In the genomic region with DNA sequence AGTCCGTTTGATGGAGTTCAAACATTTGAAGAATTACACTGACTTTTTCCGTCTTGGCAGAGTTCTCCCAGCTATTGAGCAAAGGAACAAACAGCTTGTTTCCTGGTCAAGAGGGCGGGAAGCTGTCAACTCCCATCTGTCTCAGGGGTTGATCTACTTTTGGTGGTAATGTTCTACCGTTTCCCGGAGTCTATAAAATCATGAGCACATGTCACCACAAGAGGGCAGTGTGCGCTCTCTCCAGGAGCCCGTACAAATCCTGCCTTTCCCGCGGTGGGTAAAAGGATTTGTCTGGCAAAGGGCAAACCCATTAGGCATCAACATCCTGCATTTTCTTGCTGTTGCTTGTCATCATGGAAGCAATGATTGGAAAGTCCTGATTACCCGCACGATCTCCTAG, we compare ENCODE assay signal across 9 mouse cellular contexts.
DNase-seq lines count a peak whose midpoint lies in the region; ATAC-seq and TF ChIP-seq lines count a peak whose summit lies in the region.
"Had no signal": no experiment of that assay in that cellular context is flagged by ENCODE, and none has a peak within 500 bp of the region (broad histone marks: within the 10 kb centered on the region; RNA-seq: fewer than 3 reads in every experiment).

No protein-coding gene starts in this region.

- WGBS in forebrain, embryonic 14.5 days, result 10% methylated on average over 11 of the region's 11 CpGs
- 5% methylated on average over 11 of the region's 11 CpGs for WGBS in heart, postnatal 0 days
- 7% methylated on average over 11 of the region's 11 CpGs for WGBS in liver, postnatal 0 days (ENCODE audit: insufficient replicate concordance)

- in situ Hi-C loops in ES-E14 (cut with MboI; ENCODE audit: low sequenced_read_pairs in 2 of 2, unreplicated experiment in 2 of 2), result no loop called here

- peak; percentile 50 for ATAC-seq in forebrain, embryonic 14.5 days
- peak; percentile 33; the same call in 1 of the 2 replicates for ATAC-seq in heart, postnatal 0 days (ENCODE audit: insufficient read depth, low read depth)
- ATAC-seq in liver, postnatal 0 days, result no peak

- no peaks in the 10 kb centered on the region for H3K4me1 ChIP-seq in ES-E14 (ENCODE audit: control insufficient read depth in 2 of 2, insufficient read depth in 2 of 2, low read length in 2 of 2, poor library complexity in 1 of 2)
- H3K4me1 ChIP-seq in forebrain, embryonic 14.5 days (ENCODE audit: control insufficient read depth, insufficient read depth, low read length), result no peaks in the 10 kb centered on the region
- peaks cover 3% of the 10 kb centered on the region; the same call in 1 of the 2 replicates for H3K4me1 ChIP-seq in heart, postnatal 0 days (ENCODE audit: control insufficient read depth, insufficient read depth)
- H3K4me1 ChIP-seq in liver, postnatal 0 days (ENCODE audit: insufficient read depth), result no peaks in the 10 kb centered on the region

- H3K9ac ChIP-seq in ES-E14 (ENCODE audit: insufficient read depth, low read depth, low read length, poor library complexity, severe bottlenecking), result no peak overlapping the region
- H3K9ac ChIP-seq in forebrain, embryonic 14.5 days (ENCODE audit: low read length), result no peak overlapping the region
- no peak overlapping the region for H3K9ac ChIP-seq in heart, postnatal 0 days (replicated peaks; ENCODE audit: low read depth, low read length)
- H3K9ac ChIP-seq in liver, postnatal 0 days (replicated peaks), result no peak overlapping the region
- H3K9ac ChIP-seq: embryonic facial prominence, embryonic 12.5 days had no signal

- H3K36me3 ChIP-seq in ES-E14 (ENCODE audit: control insufficient read depth, insufficient read depth, low read length, poor library complexity, severe bottlenecking), result no peaks in the 10 kb centered on the region
- H3K36me3 ChIP-seq in forebrain, embryonic 14.5 days (ENCODE audit: control insufficient read depth, insufficient read depth, low read length), result no peaks in the 10 kb centered on the region
- H3K36me3 ChIP-seq in heart, postnatal 0 days (replicated peaks; ENCODE audit: control insufficient read depth, insufficient read depth, low read length), result no peaks in the 10 kb centered on the region
- H3K36me3 ChIP-seq in liver, postnatal 0 days (replicated peaks; ENCODE audit: insufficient read depth, low read length), result no peaks in the 10 kb centered on the region
- H3K36me3 ChIP-seq: embryonic facial prominence, embryonic 12.5 days had no signal

- peak; percentile 89 for TF ChIP-seq CTCF in heart, postnatal 0 days (IDR thresholded peaks at IDR 0.05; ENCODE audit: low read depth)
- peak; percentile 87 for TF ChIP-seq CTCF in liver, postnatal 0 days (IDR thresholded peaks at IDR 0.05; ENCODE audit: low read depth)

- H3K27me3 ChIP-seq in forebrain, embryonic 14.5 days (replicated peaks; ENCODE audit: control insufficient read depth, insufficient read depth, low read length), result no peaks in the 10 kb centered on the region
- peaks cover 4% of the 10 kb centered on the region; the same call in 1 of the 2 replicates for H3K27me3 ChIP-seq in heart, postnatal 0 days (ENCODE audit: control insufficient read depth, insufficient read depth, low read length)
- no peaks in the 10 kb centered on the region for H3K27me3 ChIP-seq in liver, postnatal 0 days (ENCODE audit: insufficient read depth, low read length)

- H3K9me3 ChIP-seq in ES-E14 (ENCODE audit: control insufficient read depth, insufficient read depth, low read depth, low read length), result no peaks in the 10 kb centered on the region
- H3K9me3 ChIP-seq in forebrain, embryonic 14.5 days (replicated peaks; ENCODE audit: control insufficient read depth, low read length), result 0 out of 2 replicates have a peak, but pooled peaks cover 4% of the 10 kb centered on the region
- no peaks in the 10 kb centered on the region for H3K9me3 ChIP-seq in heart, postnatal 0 days (replicated peaks; ENCODE audit: control insufficient read depth, low read length)
- H3K9me3 ChIP-seq in liver, postnatal 0 days (ENCODE audit: low read length), result 0 out of 2 replicates have a peak, but pooled peaks cover 2% of the 10 kb centered on the region
- H3K9me3 ChIP-seq: embryonic facial prominence, embryonic 12.5 days had no signal

- no peak for TF ChIP-seq EP300 in heart, postnatal 0 days (IDR thresholded peaks at IDR 0.05; ENCODE audit: low read depth)
- TF ChIP-seq EP300 in liver, postnatal 0 days (IDR thresholded peaks at IDR 0.05; ENCODE audit: low read depth), result no peak

- no peak overlapping the region for H3K27ac ChIP-seq in ES-E14 (ENCODE audit: insufficient read depth, low read depth, low read length, poor library complexity, severe bottlenecking)
- no peak overlapping the region for H3K27ac ChIP-seq in forebrain, embryonic 14.5 days (ENCODE audit: low read depth, low read length)
- H3K27ac ChIP-seq in heart, postnatal 0 days (ENCODE audit: low read depth), result no peak overlapping the region
- H3K27ac ChIP-seq in liver, postnatal 0 days (ENCODE audit: low read depth), result no peak overlapping the region
- H3K27ac ChIP-seq: embryonic facial prominence, embryonic 12.5 days had no signal

- H3K4me2 ChIP-seq in forebrain, embryonic 14.5 days (ENCODE audit: low read length), result no peak overlapping the region
- H3K4me2 ChIP-seq in heart, postnatal 0 days (ENCODE audit: low read depth, low read length), result 0 out of 2 replicates have a peak overlapping the region, but pooled peaks have one; percentile 31
- no peak overlapping the region; the same call in 1 of the 2 replicates for H3K4me2 ChIP-seq in liver, postnatal 0 days (ENCODE audit: low read depth, low read length)
- H3K4me2 ChIP-seq: embryonic facial prominence, embryonic 12.5 days had no signal

- H3K4me3 ChIP-seq in ES-E14 (ENCODE audit: insufficient read depth in 1 of 2, low read depth in 1 of 2, low read length in 2 of 2, poor library complexity in 1 of 2, severe bottlenecking in 1 of 2), result no peak overlapping the region
- H3K4me3 ChIP-seq in forebrain, embryonic 14.5 days (ENCODE audit: low read depth, low read length), result no peak overlapping the region
- no peak overlapping the region for H3K4me3 ChIP-seq in heart, postnatal 0 days (ENCODE audit: low read depth, low read length)
- no peak overlapping the region for H3K4me3 ChIP-seq in liver, postnatal 0 days (ENCODE audit: low read depth, low read length)
- H3K4me3 ChIP-seq: embryonic facial prominence, embryonic 12.5 days had no signal

- DNase-seq in ES-E14 (ENCODE audit: low read depth, low spot score), result peak; percentile 78
- peak; percentile 17 for DNase-seq in c-Kit-positive CD71-positive TER-119-positive erythroid progenitor cells, embryonic 14.5 days (ENCODE audit: low spot score)
- peak; percentile 95 for DNase-seq in forebrain, embryonic 14.5 days (ENCODE audit: low spot score)
- peak; percentile 75 for DNase-seq in heart, postnatal 0 days (ENCODE audit: low spot score)
- peak; percentile 87 to 90 for DNase-seq in kidney, postnatal 4 days
- peak; percentile 79 for DNase-seq in liver, postnatal 0 days
- DNase-seq in ovary, postnatal 10 days (ENCODE audit: low spot score), result peak; percentile 58
- peak; percentile 30 to 51 for DNase-seq in thymus, postnatal 36 days

TF ChIP-seq in ES-E14, 5 proteins besides CTCF, POLR2A, EP300 and RAD21:
- no peak for TF ChIP-seq CHD2 (IDR thresholded peaks at IDR 0.05; ENCODE audit: low read depth, low read length)
- peak; percentile 86 for TF ChIP-seq ZC3H11A (IDR thresholded peaks at IDR 0.05; ENCODE audit: borderline replicate concordance, low read depth, low read length)
- TF ChIP-seq ZNF384 (IDR thresholded peaks at IDR 0.05; ENCODE audit: low read depth, low read length), result no peak
- no peak for TF ChIP-seq HCFC1 (IDR thresholded peaks at IDR 0.05; ENCODE audit: borderline replicate concordance, insufficient read depth, low read length)

Comparison
In these comparisons a context has a peak if more than half of its experiments do, and no peak if none do; other contexts are left out.
1. DNase-seq: peak in every context shown above with its lines; median percentile 95 in forebrain, embryonic 14.5 days; 88 in kidney, postnatal 4 days; 79 in liver, postnatal 0 days; 78 in ES-E14; 75 in heart, postnatal 0 days; 58 in ovary, postnatal 10 days; 40 in thymus, postnatal 36 days; 17 in c-Kit-positive CD71-positive TER-119-positive erythroid progenitor cells, embryonic 14.5 days.